Mouse (Mus musculus) liver, postnatal 0 days (tissue): ENCODE data around the gene Plch2.

Source experiments
- CTCF ChIP-seq: sonication (generic); IDR thresholded peaks from 2 replicates; pipeline ENCODE4 v1.5.1; 2016; ENCODE audit warnings: antibody characterized with exemption, low read depth
- EP300 ChIP-seq: IDR thresholded peaks from 2 replicates; pipeline ENCODE4 v1.6.1; 2016; ENCODE audit warnings: antibody characterized with exemption, low read depth, mild to moderate bottlenecking

DNA sequence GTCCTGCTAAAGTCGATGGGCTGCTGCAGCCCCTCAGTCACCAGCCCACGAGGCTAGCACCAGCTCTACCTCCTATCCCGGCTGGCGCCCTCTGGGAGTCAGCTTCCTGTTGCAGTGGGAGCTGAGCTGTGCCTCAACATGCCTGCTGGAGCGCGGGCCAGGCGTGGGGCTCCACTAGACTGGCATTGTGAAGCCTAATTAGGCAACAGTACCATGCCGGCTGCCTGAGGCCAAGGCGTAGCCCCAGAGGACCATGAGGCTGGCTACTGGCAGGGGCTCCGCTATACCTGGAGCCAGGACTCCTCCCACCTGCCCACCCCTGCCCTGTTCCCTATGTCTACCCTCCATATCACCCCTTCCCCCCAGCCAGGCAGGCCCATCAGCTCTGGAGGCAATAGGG lies at the start of gene Plch2:
- TF ChIP-seq EP300 (no peak), CTCF (no peak)
